Mouse (Mus musculus) heart, postnatal 0 days (tissue): ENCODE measurements around the gene Rfc4. TPM values are rescaled to one million over a fixed set of nuclear protein-coding genes. Genes with fewer than 3 reads are reported as not detected.
"Not testable (repeated sequence)": the region's sequence is repeated elsewhere in the genome, so short reads cannot be mapped to it uniquely, and the experiment has no call there.

Experiments used
- ATAC-seq: fragments of 200-750 bp; cut with Nextera tagmentation; 2 replicates; pipeline ENCODE4 v1.8.0; 2017; ENCODE audit warnings: low read depth, moderate number of reproducible peaks, moderate library complexity; ENCODE audit not compliant: insufficient read depth
- DNase-seq: peaks from one replicate; pipeline ENCODE4 v3.0.0-alpha.2; 2016; ENCODE audit warnings: low spot score
- H3K27ac ChIP-seq: fragments of 300-500 bp; sonication (generic); 2 replicates; pipeline ENCODE4 v1.5.1; 2014; ENCODE audit warnings: low read depth, mild to moderate bottlenecking
- H3K27me3 ChIP-seq: fragments of 300-500 bp; sonication (generic); 2 replicates; pipeline ENCODE4 v1.6.1; 2014; ENCODE audit warnings: low read length, mixed read lengths; ENCODE audit not compliant: control insufficient read depth, insufficient read depth
- H3K36me3 ChIP-seq: fragments of 300-500 bp; sonication (generic); replicated peaks from 2 replicates; pipeline ENCODE4 v1.6.1; 2014; ENCODE audit warnings: low read length, mixed read lengths; ENCODE audit not compliant: control insufficient read depth, insufficient read depth
- H3K4me1 ChIP-seq: fragments of 300-500 bp; sonication (generic); 2 replicates; pipeline ENCODE4 v1.6.1; 2014; ENCODE audit warnings: antibody characterized with exemption; ENCODE audit not compliant: control insufficient read depth, insufficient read depth
- H3K4me2 ChIP-seq: fragments of 300-500 bp; sonication (generic); 2 replicates; pipeline ENCODE4 v1.6.1; 2014; ENCODE audit warnings: low read depth, mild to moderate bottlenecking, low read length, moderate library complexity
- H3K4me3 ChIP-seq: fragments of 300-500 bp; sonication (generic); 2 replicates; pipeline ENCODE4 v1.5.1; 2014; ENCODE audit warnings: low read depth, low read length
- H3K9ac ChIP-seq: fragments of 300-500 bp; sonication (generic); replicated peaks from 2 replicates; pipeline ENCODE4 v1.6.1; 2014; ENCODE audit warnings: low read depth, low read length, mixed read lengths
- H3K9me3 ChIP-seq: fragments of 300-500 bp; sonication (generic); replicated peaks from 2 replicates; pipeline ENCODE4 v1.6.1; 2016; ENCODE audit warnings: low read length; ENCODE audit not compliant: control insufficient read depth
- CTCF ChIP-seq: IDR thresholded peaks from 2 replicates; pipeline ENCODE4 v1.5.1; 2016; ENCODE audit warnings: antibody characterized with exemption, control low read depth, low read depth
- EP300 ChIP-seq: IDR thresholded peaks from 2 replicates; pipeline ENCODE4 v1.6.1; 2016; ENCODE audit warnings: antibody characterized with exemption, low read depth
- WGBS: fragments of 180-500 bp; shearing (Covaris S2); extraction: QIAGEN DNeasy Blood & Tissue Kit; methylation state at CpG from one replicate; pipeline ENCODE4 v1.1.7; 2014; 5-methylcytosine and 5-hydroxymethylcytosine counted together
- polyA plus RNA-seq: library from polyadenylated mRNA; unstranded; fragments of >200 nt; fragmentation: Nextera tagmentation; extraction: Ambion mirVana; gene quantifications from 2 replicates; pipeline ENCODE4 v1.2.1, GENCODE M21; 2015
- total RNA-seq: library from RNA; depleted of rRNA; stranded (reverse); fragments of >200 nt; gene quantifications from 2 replicates; pipeline ENCODE4 v1.2.3, GENCODE M21; 2014; ENCODE audit warnings: low replicate concordance

The Rfc4 gene
- total and polyA plus RNA-seq, 2 experiments from 2014 or later: 16.8 to 38.1 TPM

- WGBS: 13% methylated on average over 10 of the region's 10 CpGs
- no peak for TF ChIP-seq CTCF
- no peak for TF ChIP-seq EP300
- Histone ChIP-seq H3K27ac (no peak overlapping the region), H3K4me1 (peaks cover 18% of the 10 kb centered on the region), H3K27me3 (no peaks in the 10 kb centered on the region), H3K9me3 (no peaks in the 10 kb centered on the region), H3K9ac (peak overlapping the region; percentile 52), H3K36me3 (no peaks in the 10 kb centered on the region), H3K4me3 (peak overlapping the region; percentile 35), H3K4me2 (peak overlapping the region; percentile 65)
- ATAC-seq: no peak
- DNase-seq: no peak
These were observed 26.9 kb downstream of the Rfc4 start for GRCm38 (mm10) chr16:23100613-23101012.

GRCm38 (mm10) chr16:23100099-23100575 lies 27.4 kb downstream of the Rfc4 start:
- H3K27ac ChIP-seq: no peak overlapping the region
- peak overlapping the region; percentile 35 for H3K4me3 ChIP-seq
- H3K9ac ChIP-seq: peak overlapping the region; percentile 52
- TF ChIP-seq EP300: no peak
- TF ChIP-seq CTCF: no peak
- H3K36me3 ChIP-seq: no peaks in the 10 kb centered on the region
- DNase-seq (no peak), ATAC-seq (peak; percentile 48; the same call in 1 of the 2 replicates)
- H3K4me1 ChIP-seq: peaks cover 14% of the 10 kb centered on the region
- 10% methylated on average over 9 of the region's 9 CpGs for WGBS
- H3K27me3 ChIP-seq: no peaks in the 10 kb centered on the region
- no peaks in the 10 kb centered on the region for H3K9me3 ChIP-seq
- peak overlapping the region; percentile 65 for H3K4me2 ChIP-seq

- Histone ChIP-seq H3K27ac (no peak overlapping the region), H3K27me3 (no peaks in the 10 kb centered on the region), H3K9me3 (no peaks in the 10 kb centered on the region), H3K9ac (0 out of 2 replicates have a peak overlapping the region, but pooled peaks have one; percentile 52), H3K4me1 (peaks cover 14% of the 10 kb centered on the region), H3K36me3 (no peaks in the 10 kb centered on the region), H3K4me3 (peak overlapping the region; percentile 35), H3K4me2 (peak overlapping the region; percentile 65)
- WGBS: 30% methylated on average over 12 of the region's 12 CpGs
- ATAC-seq (no peak), DNase-seq (no peak)
- TF ChIP-seq CTCF: no peak
- TF ChIP-seq EP300: no peak
These were observed 27.9 kb downstream of the Rfc4 start for GRCm38 (mm10) chr16:23099632-23100031.

GRCm38 (mm10) chr16:23098105-23098452 lies 29.5 kb downstream of the Rfc4 start:
- peaks cover 14% of the 10 kb centered on the region for H3K4me1 ChIP-seq
- 92% methylated on average over 1 of the region's 1 CpGs for WGBS
- not testable (repeated sequence) for H3K4me3 ChIP-seq, H3K9me3 ChIP-seq, H3K36me3 ChIP-seq, H3K9ac ChIP-seq, H3K27ac ChIP-seq, ATAC-seq, H3K27me3 ChIP-seq, H3K4me2 ChIP-seq, DNase-seq

GRCm38 (mm10) chr16:23097290-23098104 lies 30.0 kb downstream of the Rfc4 start:
- H3K9ac ChIP-seq, H3K27ac ChIP-seq, H3K4me3 ChIP-seq, ATAC-seq, H3K27me3 ChIP-seq, H3K4me2 ChIP-seq, H3K9me3 ChIP-seq, H3K36me3 ChIP-seq, DNase-seq: not testable (repeated sequence)
- H3K4me1 ChIP-seq: peaks cover 14% of the 10 kb centered on the region
- 80% methylated on average over 8 of the region's 8 CpGs for WGBS

- ATAC-seq, H3K9ac ChIP-seq, H3K36me3 ChIP-seq, H3K27ac ChIP-seq, DNase-seq, H3K4me2 ChIP-seq, H3K27me3 ChIP-seq, H3K9me3 ChIP-seq, H3K4me3 ChIP-seq: not testable (repeated sequence)
- H3K4me1 ChIP-seq: peaks cover 11% of the 10 kb centered on the region
- 82% methylated on average over 1 of the region's 1 CpGs for WGBS
These were observed 30.7 kb downstream of the Rfc4 start for GRCm38 (mm10) chr16:23096886-23097285.

DNA sequence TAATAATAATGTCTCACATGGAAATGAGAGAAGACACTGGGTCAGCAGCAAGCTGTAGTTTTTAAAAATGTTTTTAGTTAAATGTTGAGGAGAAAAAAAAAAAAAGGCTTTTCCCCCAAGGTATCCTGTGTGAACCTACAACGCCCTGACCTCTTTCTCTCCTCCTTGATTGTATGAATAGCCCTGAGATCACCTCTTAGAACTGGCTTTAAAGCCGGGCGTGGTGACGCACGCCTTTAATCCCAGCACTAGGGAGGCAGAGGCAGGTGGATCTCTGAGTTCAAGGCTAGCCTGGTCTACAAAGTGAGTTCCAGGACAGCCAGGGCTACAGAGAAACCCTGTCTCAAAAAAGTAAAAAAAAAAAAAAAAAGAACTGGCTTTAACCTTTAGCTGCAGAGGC lies 32.0 kb downstream of the Rfc4 start:
- not testable (repeated sequence) for H3K9me3 ChIP-seq, H3K27me3 ChIP-seq, DNase-seq

More for the DNA sequence above, 32.0 kb downstream of the Rfc4 start:
- 86% methylated on average over 5 of the region's 5 CpGs for WGBS
- not testable (repeated sequence) for H3K27ac ChIP-seq, H3K36me3 ChIP-seq, H3K9ac ChIP-seq, ATAC-seq, H3K4me3 ChIP-seq, H3K4me2 ChIP-seq
- peaks cover 10% of the 10 kb centered on the region for H3K4me1 ChIP-seq
